Mouse (Mus musculus): ENCODE data around the gene Cnp. TPM values are rescaled to one million over a fixed set of nuclear protein-coding genes. Genes with fewer than 3 reads are reported as not detected.
"Not testable (repeated sequence)": the region's sequence is repeated elsewhere in the genome, so short reads cannot be mapped to it uniquely, and the experiment has no call there.

The Cnp gene
- polyA plus RNA-seq, 1 experiment from 2014 or later, result 57.8 TPM

DNA sequence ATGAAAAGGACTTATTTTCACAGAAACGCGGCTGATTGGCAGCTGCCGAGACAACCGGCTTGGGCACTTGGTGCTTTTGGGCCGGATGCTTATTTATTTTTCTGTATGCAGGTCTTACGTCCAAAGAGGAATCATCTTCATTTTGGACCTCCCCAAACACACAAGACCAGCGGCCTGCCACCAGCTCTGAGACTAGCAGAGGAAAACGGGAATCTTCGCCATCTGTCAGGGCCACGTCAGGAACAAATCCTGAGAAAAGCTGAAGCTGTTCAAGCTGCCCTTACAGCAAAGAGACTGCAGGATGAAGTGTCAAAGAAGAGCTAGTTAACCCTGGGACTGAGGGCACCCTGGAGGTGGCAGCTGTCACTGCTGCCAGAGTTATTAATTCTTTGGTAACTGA, 30.7 kb downstream of the Cnp start:
- no peaks in the 10 kb centered on the region for H3K9me3 ChIP-seq (replicated peaks; ENCODE audit: control insufficient read depth, low read length, poor library complexity, severe bottlenecking)
- no peak for ATAC-seq
- no peak overlapping the region for H3K9ac ChIP-seq (ENCODE audit: low read depth, low read length)
- no peak overlapping the region for H3K4me2 ChIP-seq (ENCODE audit: low read length)
- H3K27me3 ChIP-seq (ENCODE audit: control insufficient read depth, insufficient read depth, low read depth, low read length), result no peaks in the 10 kb centered on the region
- H3K36me3 ChIP-seq (ENCODE audit: control insufficient read depth, insufficient read depth, low read length), result no peaks in the 10 kb centered on the region
- WGBS, result 79% methylated on average over 10 of the region's 10 CpGs
- H3K4me1 ChIP-seq (ENCODE audit: control insufficient read depth, insufficient read depth, low read length), result peaks cover 8% of the 10 kb centered on the region; the same call in 1 of the 2 replicates
- H3K27ac ChIP-seq (ENCODE audit: low read length), result no peak overlapping the region
- no peak overlapping the region for H3K4me3 ChIP-seq (ENCODE audit: low read depth, low read length)

DNA sequence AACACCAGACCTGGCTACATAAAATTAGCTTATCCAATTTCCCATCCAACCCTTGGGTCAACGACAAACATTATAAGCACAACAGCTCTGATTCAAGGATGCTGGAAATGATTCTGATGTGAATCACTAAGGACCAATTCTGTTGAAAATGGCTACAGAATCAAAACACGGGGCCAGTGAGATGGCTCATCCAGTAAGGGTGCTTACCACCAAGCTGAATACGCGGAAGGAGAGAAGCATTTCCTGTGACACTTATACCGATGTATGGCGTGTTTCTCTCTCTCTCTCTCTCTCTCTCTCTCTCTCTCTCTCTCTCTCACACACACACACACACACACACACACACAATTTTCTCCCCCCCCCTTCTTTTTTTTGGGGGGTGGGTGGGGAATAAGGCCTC, 32.4 kb downstream of the Cnp start:
- H3K36me3 ChIP-seq (ENCODE audit: control insufficient read depth, insufficient read depth, low read length), result no peaks in the 10 kb centered on the region
- no peaks in the 10 kb centered on the region for H3K9me3 ChIP-seq (replicated peaks; ENCODE audit: control insufficient read depth, low read length, poor library complexity, severe bottlenecking)
- no peak overlapping the region for H3K27ac ChIP-seq (ENCODE audit: low read length)
- no peak for ATAC-seq
- no peaks in the 10 kb centered on the region for H3K27me3 ChIP-seq (ENCODE audit: control insufficient read depth, insufficient read depth, low read depth, low read length)
- WGBS, result 87% methylated on average over 6 of the region's 6 CpGs
- H3K4me2 ChIP-seq (ENCODE audit: low read length), result no peak overlapping the region
- no peak overlapping the region for H3K4me3 ChIP-seq (ENCODE audit: low read depth, low read length)
- H3K4me1 ChIP-seq (ENCODE audit: control insufficient read depth, insufficient read depth, low read length), result peaks cover 8% of the 10 kb centered on the region; the same call in 1 of the 2 replicates
- no peak overlapping the region for H3K9ac ChIP-seq (ENCODE audit: low read depth, low read length)

GRCm38 (mm10) chr11:100608796-100609195, 34.1 kb downstream of the Cnp start:
- Histone ChIP-seq H3K27ac (ENCODE audit: low read length) (no peak overlapping the region), H3K4me3 (ENCODE audit: low read depth, low read length) (no peak overlapping the region), H3K36me3 (ENCODE audit: control insufficient read depth, insufficient read depth, low read length) (no peaks in the 10 kb centered on the region), H3K4me2 (ENCODE audit: low read length) (no peak overlapping the region), H3K4me1 (ENCODE audit: control insufficient read depth, insufficient read depth, low read length) (peaks cover 8% of the 10 kb centered on the region; the same call in 1 of the 2 replicates), H3K27me3 (ENCODE audit: control insufficient read depth, insufficient read depth, low read depth, low read length) (no peaks in the 10 kb centered on the region), H3K9ac (ENCODE audit: low read depth, low read length) (no peak overlapping the region), H3K9me3 (replicated peaks; ENCODE audit: control insufficient read depth, low read length, poor library complexity, severe bottlenecking) (no peaks in the 10 kb centered on the region)
- no peak for ATAC-seq
- 76% methylated on average over 4 of the region's 4 CpGs for WGBS

DNA sequence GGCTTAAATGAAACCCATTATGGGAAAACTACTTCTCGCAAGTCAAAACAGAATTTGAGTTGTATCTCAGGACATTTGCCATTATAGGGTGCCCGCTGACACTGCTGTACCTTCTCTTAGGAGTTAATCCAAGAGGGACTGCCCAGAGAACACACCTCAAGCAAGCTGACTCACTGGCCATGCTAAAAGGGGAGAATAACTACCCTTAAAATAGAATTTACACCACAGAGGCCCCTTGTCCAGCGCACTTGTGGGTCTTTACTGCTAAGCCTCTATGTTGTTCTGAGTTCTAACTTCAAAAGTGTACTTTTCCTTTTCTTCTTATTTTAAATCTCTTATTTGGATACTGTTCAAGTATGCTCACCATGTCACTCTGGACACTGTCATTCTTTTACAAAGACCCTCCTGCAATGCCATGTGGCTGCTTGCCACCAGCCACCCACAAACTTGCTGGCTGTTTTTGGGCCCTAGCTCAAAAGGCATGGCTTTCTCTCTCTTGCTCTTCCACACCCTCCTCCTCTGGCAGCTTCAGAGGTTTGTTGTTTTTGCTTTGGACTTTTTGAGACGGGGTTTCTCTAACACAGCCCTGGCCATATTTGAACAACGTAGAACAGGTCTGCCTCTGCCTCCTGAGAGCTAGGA, 34.8 kb downstream of the Cnp start:
- Histone ChIP-seq H3K4me1 (ENCODE audit: control insufficient read depth, insufficient read depth, low read length) (peaks cover 7% of the 10 kb centered on the region; the same call in 1 of the 2 replicates), H3K4me3 (ENCODE audit: low read depth, low read length) (no peak overlapping the region), H3K9ac (ENCODE audit: low read depth, low read length) (no peak overlapping the region), H3K9me3 (replicated peaks; ENCODE audit: control insufficient read depth, low read length, poor library complexity, severe bottlenecking) (no peaks in the 10 kb centered on the region), H3K27me3 (ENCODE audit: control insufficient read depth, insufficient read depth, low read depth, low read length) (no peaks in the 10 kb centered on the region), H3K36me3 (ENCODE audit: control insufficient read depth, insufficient read depth, low read length) (no peaks in the 10 kb centered on the region), H3K27ac (ENCODE audit: low read length) (peak overlapping the region; percentile 5; the same call in 1 of the 2 replicates), H3K4me2 (ENCODE audit: low read length) (no peak overlapping the region)
- WGBS, result 82% methylated on average over 5 of the region's 5 CpGs
- ATAC-seq, result no peak

- Histone ChIP-seq H3K4me2 (ENCODE audit: low read length) (no peak overlapping the region), H3K27me3 (ENCODE audit: control insufficient read depth, insufficient read depth, low read depth, low read length) (no peaks in the 10 kb centered on the region), H3K4me1 (ENCODE audit: control insufficient read depth, insufficient read depth, low read length) (peaks cover 5% of the 10 kb centered on the region; the same call in 1 of the 2 replicates), H3K9ac (ENCODE audit: low read depth, low read length) (no peak overlapping the region), H3K36me3 (ENCODE audit: control insufficient read depth, insufficient read depth, low read length) (no peaks in the 10 kb centered on the region), H3K27ac (ENCODE audit: low read length) (no peak overlapping the region), H3K9me3 (replicated peaks; ENCODE audit: control insufficient read depth, low read length, poor library complexity, severe bottlenecking) (no peaks in the 10 kb centered on the region), H3K4me3 (ENCODE audit: low read depth, low read length) (no peak overlapping the region)
- ATAC-seq, result no peak
- 81% methylated on average over 9 of the region's 9 CpGs for WGBS
Measured at GRCm38 (mm10) chr11:100609997-100610680, 35.4 kb downstream of the Cnp start.

- ATAC-seq, result no peak
- H3K9ac ChIP-seq (ENCODE audit: low read depth, low read length), result no peak overlapping the region
- no peak overlapping the region for H3K4me3 ChIP-seq (ENCODE audit: low read depth, low read length)
- H3K36me3 ChIP-seq (ENCODE audit: control insufficient read depth, insufficient read depth, low read length), result no peaks in the 10 kb centered on the region
- H3K4me2 ChIP-seq (ENCODE audit: low read length), result no peak overlapping the region
- WGBS, result 93% methylated on average over 6 of the region's 6 CpGs
- no peaks in the 10 kb centered on the region for H3K27me3 ChIP-seq (ENCODE audit: control insufficient read depth, insufficient read depth, low read depth, low read length)
- no peak overlapping the region for H3K27ac ChIP-seq (ENCODE audit: low read length)
- H3K9me3 ChIP-seq (replicated peaks; ENCODE audit: control insufficient read depth, low read length, poor library complexity, severe bottlenecking), result no peaks in the 10 kb centered on the region
- H3K4me1 ChIP-seq (ENCODE audit: control insufficient read depth, insufficient read depth, low read length), result peaks cover 3% of the 10 kb centered on the region; the same call in 1 of the 2 replicates
Measured at GRCm38 (mm10) chr11:100611627-100612026, 36.9 kb downstream of the Cnp start.

DNA sequence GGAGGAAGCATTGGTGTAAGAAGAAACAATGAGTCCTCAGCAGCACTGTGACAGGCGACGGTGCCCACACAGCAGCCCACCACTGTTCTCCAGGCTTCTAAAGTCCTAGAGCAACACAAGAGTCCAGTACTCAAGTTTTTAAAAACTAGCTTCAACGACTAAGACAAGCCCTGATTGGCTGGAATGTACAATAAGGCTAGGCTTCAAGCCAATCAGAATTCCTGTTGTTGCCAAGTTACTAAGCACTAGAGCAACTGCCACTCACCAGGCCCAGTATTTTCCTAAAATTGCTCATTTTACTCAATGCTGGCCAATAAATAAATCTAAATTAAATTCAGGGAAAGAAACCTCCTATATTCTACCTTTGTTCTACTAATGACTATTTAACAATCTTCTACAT, 38.5 kb downstream of the Cnp start:
- Histone ChIP-seq H3K36me3 (ENCODE audit: control insufficient read depth, insufficient read depth, low read length) (no peaks in the 10 kb centered on the region), H3K9ac (ENCODE audit: low read depth, low read length) (no peak overlapping the region), H3K9me3 (replicated peaks; ENCODE audit: control insufficient read depth, low read length, poor library complexity, severe bottlenecking) (no peaks in the 10 kb centered on the region), H3K4me1 (ENCODE audit: control insufficient read depth, insufficient read depth, low read length) (peaks cover 11% of the 10 kb centered on the region), H3K4me2 (ENCODE audit: low read length) (no peak overlapping the region), H3K4me3 (ENCODE audit: low read depth, low read length) (no peak overlapping the region), H3K27me3 (ENCODE audit: control insufficient read depth, insufficient read depth, low read depth, low read length) (no peaks in the 10 kb centered on the region), H3K27ac (ENCODE audit: low read length) (no peak overlapping the region)
- ATAC-seq, result no peak
- WGBS, result 95% methylated on average over 3 of the region's 3 CpGs

- Histone ChIP-seq H3K27me3 (ENCODE audit: control insufficient read depth, insufficient read depth, low read depth, low read length) (no peaks in the 10 kb centered on the region), H3K9ac (ENCODE audit: low read depth, low read length) (no peak overlapping the region), H3K9me3 (replicated peaks; ENCODE audit: control insufficient read depth, low read length, poor library complexity, severe bottlenecking) (no peaks in the 10 kb centered on the region), H3K27ac (ENCODE audit: low read length) (no peak overlapping the region), H3K36me3 (ENCODE audit: control insufficient read depth, insufficient read depth, low read length) (no peaks in the 10 kb centered on the region), H3K4me3 (ENCODE audit: low read depth, low read length) (no peak overlapping the region), H3K4me2 (ENCODE audit: low read length) (no peak overlapping the region), H3K4me1 (ENCODE audit: control insufficient read depth, insufficient read depth, low read length) (peaks cover 16% of the 10 kb centered on the region)
- WGBS, result 90% methylated on average over 5 of the region's 5 CpGs
- no peak for ATAC-seq
Measured at GRCm38 (mm10) chr11:100616332-100616731, 41.6 kb downstream of the Cnp start.

DNA sequence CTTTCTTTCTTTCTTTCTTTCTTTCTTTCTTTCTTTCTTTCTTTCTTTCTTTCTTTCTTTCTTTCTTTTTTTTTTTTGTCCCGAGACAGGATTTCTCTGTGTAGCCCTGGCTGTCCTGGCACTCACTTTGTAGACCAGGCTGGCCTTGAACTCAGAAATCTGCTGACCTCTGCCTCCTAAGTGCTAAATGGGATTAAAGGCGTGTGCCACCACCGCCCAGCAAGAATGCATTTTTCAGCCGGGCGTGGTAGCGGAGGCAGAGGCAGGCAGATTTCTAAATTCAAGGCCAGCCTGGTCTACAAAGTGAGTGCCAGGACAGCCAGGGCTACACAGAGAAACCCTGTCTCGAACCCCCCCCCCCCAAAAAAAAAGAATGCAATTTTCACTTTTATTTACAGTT, 42.1 kb downstream of the Cnp start:
- H3K4me3 ChIP-seq (ENCODE audit: low read depth, low read length); H3K9ac ChIP-seq (ENCODE audit: low read depth, low read length); H3K9me3 ChIP-seq (replicated peaks; ENCODE audit: control insufficient read depth, low read length, poor library complexity, severe bottlenecking); H3K4me2 ChIP-seq (ENCODE audit: low read length); H3K36me3 ChIP-seq (ENCODE audit: control insufficient read depth, insufficient read depth, low read length); H3K27me3 ChIP-seq (ENCODE audit: control insufficient read depth, insufficient read depth, low read depth, low read length); ATAC-seq; H3K27ac ChIP-seq (ENCODE audit: low read length): not testable (repeated sequence)
- WGBS, result 96% methylated on average over 7 of the region's 7 CpGs
- peaks cover 16% of the 10 kb centered on the region for H3K4me1 ChIP-seq (ENCODE audit: control insufficient read depth, insufficient read depth, low read length)
